Mouse (Mus musculus): ENCODE data around the gene Wasl. TPM values are rescaled to one million over a fixed set of nuclear protein-coding genes. Genes with fewer than 3 reads are reported as not detected.

Gene Wasl
- polyA plus RNA-seq, 1 experiment from 2014 or later: 59.8 TPM

GRCm38 (mm10) chr6:24651538-24651937 lies 13.3 kb downstream of the Wasl start:
- Histone ChIP-seq H3K27me3 (ENCODE audit: control insufficient read depth, insufficient read depth, low read length) (no peaks in the 10 kb centered on the region), H3K9ac (replicated peaks; ENCODE audit: low read depth, low read length) (no peak overlapping the region), H3K9me3 (ENCODE audit: control insufficient read depth, low read depth, low read length) (no peaks in the 10 kb centered on the region), H3K4me2 (replicated peaks; ENCODE audit: low read depth, low read length) (no peak overlapping the region), H3K4me3 (ENCODE audit: low read depth, low read length) (no peak overlapping the region), H3K36me3 (ENCODE audit: control insufficient read depth, insufficient read depth, low read length) (no peaks in the 10 kb centered on the region), H3K4me1 (ENCODE audit: control insufficient read depth, insufficient read depth, low read length) (peaks cover 6% of the 10 kb centered on the region; the same call in 1 of the 2 replicates), H3K27ac (ENCODE audit: low read length) (no peak overlapping the region)
- ATAC-seq (ENCODE audit: insufficient number of reproducible peaks, insufficient read depth, low FRiP score, low read depth): no peak
- WGBS: 66% methylated on average over 7 of the region's 7 CpGs

GRCm38 (mm10) chr6:24650719-24651118 lies 14.1 kb downstream of the Wasl start:
- Histone ChIP-seq H3K4me2 (replicated peaks; ENCODE audit: low read depth, low read length) (no peak overlapping the region), H3K9me3 (ENCODE audit: control insufficient read depth, low read depth, low read length) (no peaks in the 10 kb centered on the region), H3K27me3 (ENCODE audit: control insufficient read depth, insufficient read depth, low read length) (no peaks in the 10 kb centered on the region), H3K9ac (replicated peaks; ENCODE audit: low read depth, low read length) (no peak overlapping the region), H3K27ac (ENCODE audit: low read length) (no peak overlapping the region), H3K36me3 (ENCODE audit: control insufficient read depth, insufficient read depth, low read length) (no peaks in the 10 kb centered on the region), H3K4me1 (ENCODE audit: control insufficient read depth, insufficient read depth, low read length) (peaks cover 6% of the 10 kb centered on the region; the same call in 1 of the 2 replicates), H3K4me3 (ENCODE audit: low read depth, low read length) (no peak overlapping the region)
- WGBS: 63% methylated on average over 3 of the region's 3 CpGs
- ATAC-seq (ENCODE audit: insufficient number of reproducible peaks, insufficient read depth, low FRiP score, low read depth): no peak

- WGBS: 79% methylated on average over 4 of the region's 4 CpGs
- Histone ChIP-seq H3K9ac (replicated peaks; ENCODE audit: low read depth, low read length) (no peak overlapping the region), H3K36me3 (ENCODE audit: control insufficient read depth, insufficient read depth, low read length) (no peaks in the 10 kb centered on the region), H3K4me3 (ENCODE audit: low read depth, low read length) (no peak overlapping the region), H3K27me3 (ENCODE audit: control insufficient read depth, insufficient read depth, low read length) (no peaks in the 10 kb centered on the region), H3K9me3 (ENCODE audit: control insufficient read depth, low read depth, low read length) (no peaks in the 10 kb centered on the region), H3K4me1 (ENCODE audit: control insufficient read depth, insufficient read depth, low read length) (peaks cover 6% of the 10 kb centered on the region; the same call in 1 of the 2 replicates), H3K27ac (ENCODE audit: low read length) (no peak overlapping the region), H3K4me2 (replicated peaks; ENCODE audit: low read depth, low read length) (no peak overlapping the region)
- ATAC-seq (ENCODE audit: insufficient number of reproducible peaks, insufficient read depth, low FRiP score, low read depth): no peak
Observed at GRCm38 (mm10) chr6:24648403-24648802, 16.4 kb downstream of the Wasl start.

- ATAC-seq (ENCODE audit: insufficient number of reproducible peaks, insufficient read depth, low FRiP score, low read depth): no peak
- Histone ChIP-seq H3K9me3 (ENCODE audit: control insufficient read depth, low read depth, low read length) (no peaks in the 10 kb centered on the region), H3K4me2 (replicated peaks; ENCODE audit: low read depth, low read length) (no peak overlapping the region), H3K9ac (replicated peaks; ENCODE audit: low read depth, low read length) (no peak overlapping the region), H3K27me3 (ENCODE audit: control insufficient read depth, insufficient read depth, low read length) (no peaks in the 10 kb centered on the region), H3K4me3 (ENCODE audit: low read depth, low read length) (no peak overlapping the region), H3K4me1 (ENCODE audit: control insufficient read depth, insufficient read depth, low read length) (peaks cover 6% of the 10 kb centered on the region; the same call in 1 of the 2 replicates), H3K36me3 (ENCODE audit: control insufficient read depth, insufficient read depth, low read length) (no peaks in the 10 kb centered on the region), H3K27ac (ENCODE audit: low read length) (no peak overlapping the region)
- 69% methylated on average over 4 of the region's 4 CpGs for WGBS
Observed at GRCm38 (mm10) chr6:24647103-24647691, 17.6 kb downstream of the Wasl start.

- ATAC-seq (ENCODE audit: insufficient number of reproducible peaks, insufficient read depth, low FRiP score, low read depth): no peak
- H3K4me2 ChIP-seq (replicated peaks; ENCODE audit: low read depth, low read length): no peak overlapping the region
- H3K27me3 ChIP-seq (ENCODE audit: control insufficient read depth, insufficient read depth, low read length): no peaks in the 10 kb centered on the region
- H3K9me3 ChIP-seq (ENCODE audit: control insufficient read depth, low read depth, low read length): no peaks in the 10 kb centered on the region
- H3K4me3 ChIP-seq (ENCODE audit: low read depth, low read length): no peak overlapping the region
- 90% methylated on average over 6 of the region's 6 CpGs for WGBS
- no peak overlapping the region for H3K27ac ChIP-seq (ENCODE audit: low read length)
- no peaks in the 10 kb centered on the region for H3K36me3 ChIP-seq (ENCODE audit: control insufficient read depth, insufficient read depth, low read length)
- H3K4me1 ChIP-seq (ENCODE audit: control insufficient read depth, insufficient read depth, low read length): 0 out of 2 replicates have a peak, but pooled peaks cover 2% of the 10 kb centered on the region
- no peak overlapping the region for H3K9ac ChIP-seq (replicated peaks; ENCODE audit: low read depth, low read length)
Observed at GRCm38 (mm10) chr6:24645346-24646053, 19.3 kb downstream of the Wasl start.

GRCm38 (mm10) chr6:24642960-24643359 lies 21.8 kb downstream of the Wasl start:
- WGBS: 92% methylated on average over 3 of the region's 3 CpGs
- Histone ChIP-seq H3K4me3 (ENCODE audit: low read depth, low read length) (no peak overlapping the region), H3K27me3 (ENCODE audit: control insufficient read depth, insufficient read depth, low read length) (no peaks in the 10 kb centered on the region), H3K9ac (replicated peaks; ENCODE audit: low read depth, low read length) (no peak overlapping the region), H3K4me1 (ENCODE audit: control insufficient read depth, insufficient read depth, low read length) (no peaks in the 10 kb centered on the region), H3K36me3 (ENCODE audit: control insufficient read depth, insufficient read depth, low read length) (no peaks in the 10 kb centered on the region), H3K4me2 (replicated peaks; ENCODE audit: low read depth, low read length) (no peak overlapping the region), H3K27ac (ENCODE audit: low read length) (no peak overlapping the region), H3K9me3 (ENCODE audit: control insufficient read depth, low read depth, low read length) (no peaks in the 10 kb centered on the region)
- ATAC-seq (ENCODE audit: insufficient number of reproducible peaks, insufficient read depth, low FRiP score, low read depth): no peak

GRCm38 (mm10) chr6:24642161-24642560 lies 22.6 kb downstream of the Wasl start:
- no peak for ATAC-seq (ENCODE audit: insufficient number of reproducible peaks, insufficient read depth, low FRiP score, low read depth)
- 89% methylated on average over 2 of the region's 2 CpGs for WGBS
- no peaks in the 10 kb centered on the region for H3K9me3 ChIP-seq (ENCODE audit: control insufficient read depth, low read depth, low read length)

GRCm38 (mm10) chr6:24641286-24641685 lies 23.5 kb downstream of the Wasl start:
- Histone ChIP-seq H3K36me3 (ENCODE audit: control insufficient read depth, insufficient read depth, low read length) (0 out of 2 replicates have a peak, but pooled peaks cover 2% of the 10 kb centered on the region), H3K9me3 (ENCODE audit: control insufficient read depth, low read depth, low read length) (no peaks in the 10 kb centered on the region), H3K4me1 (ENCODE audit: control insufficient read depth, insufficient read depth, low read length) (no peaks in the 10 kb centered on the region), H3K4me2 (replicated peaks; ENCODE audit: low read depth, low read length) (no peak overlapping the region), H3K9ac (replicated peaks; ENCODE audit: low read depth, low read length) (no peak overlapping the region), H3K4me3 (ENCODE audit: low read depth, low read length) (no peak overlapping the region), H3K27me3 (ENCODE audit: control insufficient read depth, insufficient read depth, low read length) (no peaks in the 10 kb centered on the region), H3K27ac (ENCODE audit: low read length) (no peak overlapping the region)
- ATAC-seq (ENCODE audit: insufficient number of reproducible peaks, insufficient read depth, low FRiP score, low read depth): no peak
- WGBS: 90% methylated on average over 4 of the region's 4 CpGs

More at GRCm38 (mm10) chr6:24642161-24642560, 22.6 kb downstream of the Wasl start:
- no peak overlapping the region for H3K9ac ChIP-seq (replicated peaks; ENCODE audit: low read depth, low read length)
- no peaks in the 10 kb centered on the region for H3K27me3 ChIP-seq (ENCODE audit: control insufficient read depth, insufficient read depth, low read length)
- no peaks in the 10 kb centered on the region for H3K4me1 ChIP-seq (ENCODE audit: control insufficient read depth, insufficient read depth, low read length)
- no peak overlapping the region for H3K4me2 ChIP-seq (replicated peaks; ENCODE audit: low read depth, low read length)
- H3K27ac ChIP-seq (ENCODE audit: low read length): no peak overlapping the region
- 0 out of 2 replicates have a peak, but pooled peaks cover 2% of the 10 kb centered on the region for H3K36me3 ChIP-seq (ENCODE audit: control insufficient read depth, insufficient read depth, low read length)
- H3K4me3 ChIP-seq (ENCODE audit: low read depth, low read length): no peak overlapping the region
